ENCODE assay signal across 31 mouse cellular contexts in the genomic region with DNA sequence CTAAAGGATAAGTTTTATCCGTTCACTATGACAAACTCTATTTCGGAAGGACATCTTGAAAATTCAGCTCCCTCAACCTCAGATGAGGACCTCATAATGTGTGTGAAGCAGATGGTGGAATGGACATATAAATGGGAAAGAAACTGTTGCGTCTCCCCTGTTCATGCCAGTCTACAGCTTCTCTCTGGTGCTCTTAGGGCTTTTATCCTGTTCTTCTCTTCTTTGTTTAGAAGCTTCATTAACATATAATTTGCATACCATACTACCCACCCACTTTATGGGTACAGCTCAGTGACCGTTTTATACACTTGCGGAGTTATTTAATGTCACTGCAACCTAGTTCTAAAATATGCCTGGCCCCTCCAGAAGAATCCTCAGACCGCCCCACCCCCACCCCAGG. TPM values are rescaled to one million over a fixed set of nuclear protein-coding genes. Genes with fewer than 3 reads are reported as not detected.
DNase-seq lines count a peak whose midpoint lies in the region; ATAC-seq and TF ChIP-seq lines count a peak whose summit lies in the region.
"Had no signal": no experiment of that assay in that cellular context is flagged by ENCODE, and none has a peak within 500 bp of the region (broad histone marks: within the 10 kb centered on the region; RNA-seq: fewer than 3 reads in every experiment).

No protein-coding gene starts in this region.

- no peaks in the 10 kb centered on the region for H3K9me3 ChIP-seq in forebrain, embryonic 15.5 days
- H3K9me3 ChIP-seq in forebrain, embryonic 10.5 days = no peaks in the 10 kb centered on the region
- H3K9me3 ChIP-seq: embryonic facial prominence, embryonic 12.5 days; embryonic facial prominence, embryonic 15.5 days; forebrain, embryonic 12.5 days; heart, embryonic 10.5 days; heart, embryonic 13.5 days; hindbrain, embryonic 13.5 days had no signal

- DNase-seq in forebrain, embryonic 10.5 days (ENCODE audit: extremely low spot score, low spot score) = no peak
- no peak for DNase-seq in gastrocnemius, adult 2 months
- no peak for DNase-seq in gastrocnemius, postnatal 25 days
- DNase-seq in left cerebral cortex, adult 2 months (ENCODE audit: extremely low spot score in 1 of 2, low spot score in 2 of 2) = no peak
- DNase-seq in left cerebral cortex, adult 9 months (ENCODE audit: low spot score in 2 of 2) = no peak
- DNase-seq in brain, adult 2 months (ENCODE audit: low read depth, low spot score) = peak; percentile 25
- DNase-seq: adrenal gland, postnatal 10 days; adrenal gland, postnatal 36 days; cerebellum, adult 11 months; cerebellum, adult 2 months; cerebellum, adult 9-11 months; cerebellum, postnatal 25 days; gastrocnemius, postnatal 36 days; heart, adult 2 months; heart, postnatal 14 days; heart, postnatal 4 days had no signal

- intact Hi-C loops in gastrocnemius, adult 2 months (cut with DNase I) = no loop called here
- intact Hi-C loops in left cerebral cortex, adult 2 months (cut with DNase I) = no loop called here

- 63% methylated on average over 6 of the region's 6 CpGs for WGBS in forebrain, embryonic 15.5 days
- 92% methylated on average over 6 of the region's 6 CpGs for WGBS in forebrain, embryonic 10.5 days

- no peak for TF ChIP-seq CTCF in gastrocnemius, adult 2 months (IDR thresholded peaks at IDR 0.05)
- TF ChIP-seq CTCF in left cerebral cortex, adult 2 months (IDR thresholded peaks at IDR 0.05) = no peak

- H3K36me3 ChIP-seq in forebrain, embryonic 15.5 days = no peaks in the 10 kb centered on the region
- no peaks in the 10 kb centered on the region for H3K36me3 ChIP-seq in forebrain, embryonic 10.5 days (replicated peaks)
- H3K36me3 ChIP-seq: embryonic facial prominence, embryonic 12.5 days; embryonic facial prominence, embryonic 15.5 days; forebrain, embryonic 12.5 days; heart, embryonic 10.5 days; heart, embryonic 13.5 days; hindbrain, embryonic 13.5 days had no signal

- no peak overlapping the region for H3K9ac ChIP-seq in forebrain, embryonic 15.5 days (replicated peaks)
- H3K9ac ChIP-seq: embryonic facial prominence, embryonic 12.5 days; embryonic facial prominence, embryonic 15.5 days; forebrain, embryonic 12.5 days; heart, embryonic 13.5 days; hindbrain, embryonic 13.5 days had no signal

- 0 out of 2 replicates have a peak, but pooled peaks have one; percentile 30 for ATAC-seq in forebrain, embryonic 15.5 days (replicated peaks)
- ATAC-seq: activated CD4-positive, CD25-positive, alpha-beta regulatory T cell, adult 4 months; intestine, postnatal 0 days had no signal

- no peak overlapping the region for H3K4me2 ChIP-seq in forebrain, embryonic 15.5 days (replicated peaks)
- H3K4me2 ChIP-seq: embryonic facial prominence, embryonic 12.5 days; embryonic facial prominence, embryonic 15.5 days; forebrain, embryonic 12.5 days; heart, embryonic 13.5 days; hindbrain, embryonic 13.5 days had no signal

- no peaks in the 10 kb centered on the region for H3K27me3 ChIP-seq in forebrain, embryonic 15.5 days
- H3K27me3 ChIP-seq in forebrain, embryonic 10.5 days (ENCODE audit: poor library complexity, severe bottlenecking) = no peaks in the 10 kb centered on the region
- H3K27me3 ChIP-seq: embryonic facial prominence, embryonic 12.5 days; embryonic facial prominence, embryonic 15.5 days; forebrain, embryonic 12.5 days; heart, embryonic 13.5 days; hindbrain, embryonic 13.5 days had no signal

- H3K4me1 ChIP-seq in forebrain, embryonic 15.5 days = no peaks in the 10 kb centered on the region; the same call in none of the 2 replicates
- peaks cover 24% of the 10 kb centered on the region for H3K4me1 ChIP-seq in forebrain, embryonic 10.5 days
- H3K4me1 ChIP-seq: embryonic facial prominence, embryonic 15.5 days; heart, embryonic 10.5 days; heart, embryonic 13.5 days had no signal

- no peak overlapping the region for H3K4me3 ChIP-seq in forebrain, embryonic 15.5 days
- no peak overlapping the region for H3K4me3 ChIP-seq in forebrain, embryonic 10.5 days
- H3K4me3 ChIP-seq in gastrocnemius, adult 2 months = no peak overlapping the region
- H3K4me3 ChIP-seq in left cerebral cortex, adult 2 months = no peak overlapping the region
- H3K4me3 ChIP-seq: embryonic facial prominence, embryonic 12.5 days; embryonic facial prominence, embryonic 15.5 days; forebrain, embryonic 12.5 days; heart, adult 2 months; heart, embryonic 10.5 days; heart, embryonic 13.5 days; hindbrain, embryonic 13.5 days had no signal

- no peak overlapping the region for H3K27ac ChIP-seq in forebrain, embryonic 15.5 days (replicated peaks)
- H3K27ac ChIP-seq in forebrain, embryonic 10.5 days = no peak overlapping the region
- peak overlapping the region; percentile 7; the same call in 1 of the 2 replicates for H3K27ac ChIP-seq in gastrocnemius, adult 2 months
- peak overlapping the region; percentile 76; the same call in 1 of the 2 replicates for H3K27ac ChIP-seq in left cerebral cortex, adult 2 months
- H3K27ac ChIP-seq: embryonic facial prominence, embryonic 12.5 days; embryonic facial prominence, embryonic 15.5 days; forebrain, embryonic 12.5 days; heart, adult 2 months; heart, embryonic 10.5 days; heart, embryonic 13.5 days; hindbrain, embryonic 13.5 days had no signal

RNA-seq across cellular contexts. Expression of a gene that starts 40.9 kb away (rescaled TPM):
- polyA plus RNA-seq in forebrain, embryonic 15.5 days (2015; fragmentation: Nextera tagmentation; extraction: Ambion mirVana) = 0.01 and 0.03 TPM in 2 replicates
- polyA plus RNA-seq in forebrain, embryonic 10.5 days (2016; fragmentation: Nextera tagmentation; extraction: Ambion mirVana) = not detected in 2 replicates
- 1,000 to 10,000 TPM in 1 of 2 experiments, 100 to 1,000 TPM in 1; 998 to 1,127 TPM for total RNA-seq in gastrocnemius, adult 2 months (2021)
- total RNA-seq in gastrocnemius, postnatal 25 days (2021) = 100 to 1,000 TPM; 830 to 948 TPM
- total RNA-seq in left cerebral cortex, adult 2 months (2021) = under 1 TPM; 0.05 TPM
- total RNA-seq: common myeloid progenitor, adult 5-6 weeks; granulocyte monocyte progenitor cell, adult 5-6 weeks had no signal
- polyA plus RNA-seq: activated CD4-positive, CD25-positive, alpha-beta regulatory T cell, adult 4 months; cerebellum, adult 2 months; forebrain, embryonic 12.5 days; hindbrain, embryonic 13.5 days; intestine, embryonic 14.5 days; intestine, postnatal 0 days had no signal

RNA-seq across cellular contexts. Expression of a gene that starts 53.7 kb away (rescaled TPM):
- not detected in 2 replicates for polyA plus RNA-seq in forebrain, embryonic 15.5 days (2015; fragmentation: Nextera tagmentation; extraction: Ambion mirVana)
- polyA plus RNA-seq in forebrain, embryonic 10.5 days (2016; fragmentation: Nextera tagmentation; extraction: Ambion mirVana) = not detected in 2 replicates
- total RNA-seq in gastrocnemius, adult 2 months (2021) = not detected
- not detected for total RNA-seq in gastrocnemius, postnatal 25 days (2021)
- not detected for total RNA-seq in left cerebral cortex, adult 2 months (2021)
- total RNA-seq: adrenal gland, postnatal 10 days; adrenal gland, postnatal 36 days; common myeloid progenitor, adult 5-6 weeks; ES-E14; gastrocnemius, adult 8-10 months; gastrocnemius, postnatal 36 days; granulocyte monocyte progenitor cell, adult 5-6 weeks; heart, adult 2 months; heart, postnatal 14 days; heart, postnatal 4 days had no signal
- polyA plus RNA-seq: activated CD4-positive, CD25-positive, alpha-beta regulatory T cell, adult 4 months; cerebellum, adult 2 months; embryonic facial prominence, embryonic 12.5 days; embryonic facial prominence, embryonic 15.5 days; forebrain, embryonic 12.5 days; heart, adult 2 months; heart, embryonic 10.5 days; heart, embryonic 13.5 days; heart, embryonic 16.5 days; hindbrain, embryonic 13.5 days; intestine, embryonic 14.5 days; intestine, postnatal 0 days had no signal

Comparison
In these comparisons a context has a peak if more than half of its experiments do, and no peak if none do; other contexts are left out.
1. H3K27ac ChIP-seq: peak in gastrocnemius, adult 2 months (single experiment) and left cerebral cortex, adult 2 months (single experiment); none in forebrain, embryonic 15.5 days (single experiment) and forebrain, embryonic 10.5 days (single experiment).
2. RNA of a gene that starts 40.9 kb away (total RNA-seq): 998 to 1,127 TPM in gastrocnemius, adult 2 months and 830 to 948 TPM in gastrocnemius, postnatal 25 days; 0.05 TPM in left cerebral cortex, adult 2 months; every median in the first group is over 100 times any median in the second.